Mouse (Mus musculus): Measurements from ENCODE around the gene Pard3b. TPM values are rescaled to one million over a fixed set of nuclear protein-coding genes. Genes with fewer than 3 reads are reported as not detected.
A peak's percentile ranks its signal among the peaks of the same experiment; 100 is the strongest.

The Pard3b gene
- polyA plus RNA-seq (2015; fragmentation: Nextera tagmentation; extraction: Ambion mirVana), result 15.0 and 17.9 TPM in 2 replicates

- Histone ChIP-seq H3K36me3 (no peaks in the 10 kb centered on the region), H3K4me2 (peak within 1 kb of the TSS; percentile 91), H3K9ac (peak within 1 kb of the TSS; percentile 84), H3K9me3 (no peaks in the 10 kb centered on the region), H3K4me3 (peak within 1 kb of the TSS; percentile 83), H3K27ac (peak within 1 kb of the TSS; percentile 84), H3K4me1 (peaks cover 14% of the 10 kb centered on the region), H3K27me3 (no peaks in the 10 kb centered on the region)
- under 1% methylated on average over 51 of the region's 60 CpGs for WGBS
- ATAC-seq (ENCODE audit: borderline replicate concordance, extremely low read depth, low FRiP score, low TSS enrichment), result peak; percentile 92
Observed at GRCm38 (mm10) chr1:61638347-61639111, at the start of gene Pard3b. Pard3b (plus strand) TSS chr1:61638824.

- no peak overlapping the region for H3K4me2 ChIP-seq
- ATAC-seq (ENCODE audit: borderline replicate concordance, extremely low read depth, low FRiP score, low TSS enrichment), result no peak
- H3K27ac ChIP-seq, result no peak overlapping the region
- H3K9me3 ChIP-seq, result no peaks in the 10 kb centered on the region
- H3K9ac ChIP-seq, result no peak overlapping the region
- no peaks in the 10 kb centered on the region for H3K4me1 ChIP-seq
- H3K4me3 ChIP-seq, result no peak overlapping the region
- H3K36me3 ChIP-seq, result no peaks in the 10 kb centered on the region
- H3K27me3 ChIP-seq, result no peaks in the 10 kb centered on the region
Observed at GRCm38 (mm10) chr1:61616176-61616575, 22.4 kb upstream of the Pard3b start.

- Histone ChIP-seq H3K4me1 (no peaks in the 10 kb centered on the region), H3K4me3 (no peak overlapping the region), H3K27ac (no peak overlapping the region), H3K4me2 (no peak overlapping the region), H3K9ac (no peak overlapping the region), H3K27me3 (no peaks in the 10 kb centered on the region), H3K9me3 (no peaks in the 10 kb centered on the region), H3K36me3 (no peaks in the 10 kb centered on the region)
- 74% methylated on average over 1 of the region's 1 CpGs for WGBS
- no peak for ATAC-seq (ENCODE audit: borderline replicate concordance, extremely low read depth, low FRiP score, low TSS enrichment)
Observed at GRCm38 (mm10) chr1:61620651-61621050, 18.0 kb upstream of the Pard3b start.

GRCm38 (mm10) chr1:61629857-61630256 is 8.8 kb upstream of the Pard3b start:
- H3K4me2 ChIP-seq, result no peak overlapping the region
- H3K27ac ChIP-seq, result no peak overlapping the region
- H3K36me3 ChIP-seq, result no peaks in the 10 kb centered on the region
- H3K27me3 ChIP-seq, result no peaks in the 10 kb centered on the region
- H3K4me1 ChIP-seq, result no peaks in the 10 kb centered on the region
- no peaks in the 10 kb centered on the region for H3K9me3 ChIP-seq
- H3K4me3 ChIP-seq, result no peak overlapping the region
- H3K9ac ChIP-seq, result no peak overlapping the region
- 65% methylated on average over 2 of the region's 2 CpGs for WGBS
- no peak for ATAC-seq (ENCODE audit: borderline replicate concordance, extremely low read depth, low FRiP score, low TSS enrichment)

GRCm38 (mm10) chr1:61639114-61640093 is 780 bp downstream of the Pard3b start:
- Histone ChIP-seq H3K36me3 (no peaks in the 10 kb centered on the region), H3K4me1 (peaks cover 14% of the 10 kb centered on the region), H3K4me3 (peak overlapping the region; percentile 83), H3K9ac (peak overlapping the region; percentile 84), H3K9me3 (no peaks in the 10 kb centered on the region), H3K27me3 (no peaks in the 10 kb centered on the region), H3K27ac (peak overlapping the region; percentile 84), H3K4me2 (peak overlapping the region; percentile 91)
- WGBS, result 4% methylated on average over 40 of the region's 40 CpGs
- peak; percentile 64 for ATAC-seq (ENCODE audit: borderline replicate concordance, extremely low read depth, low FRiP score, low TSS enrichment)

- ATAC-seq (ENCODE audit: borderline replicate concordance, extremely low read depth, low FRiP score, low TSS enrichment), result no peak
- WGBS, result 19% methylated on average over 4 of the region's 4 CpGs
Observed at GRCm38 (mm10) chr1:61641880-61642279, 3.3 kb downstream of the Pard3b start.

GRCm38 (mm10) chr1:61645062-61645461 is 6.4 kb downstream of the Pard3b start:
- Histone ChIP-seq H3K9ac (no peak overlapping the region), H3K4me2 (no peak overlapping the region), H3K27me3 (no peaks in the 10 kb centered on the region), H3K9me3 (no peaks in the 10 kb centered on the region), H3K4me1 (peaks cover 4% of the 10 kb centered on the region; the same call in 1 of the 2 replicates), H3K4me3 (no peak overlapping the region), H3K36me3 (no peaks in the 10 kb centered on the region), H3K27ac (no peak overlapping the region)
- no peak for ATAC-seq (ENCODE audit: borderline replicate concordance, extremely low read depth, low FRiP score, low TSS enrichment)
- 57% methylated on average over 3 of the region's 3 CpGs for whole genome bisulfite sequencing

More at GRCm38 (mm10) chr1:61641880-61642279, 3.3 kb downstream of the Pard3b start:
- H3K9ac ChIP-seq, result no peak overlapping the region; the same call in 1 of the 2 replicates
- no peak overlapping the region for H3K27ac ChIP-seq
- no peaks in the 10 kb centered on the region for H3K9me3 ChIP-seq
- no peak overlapping the region for H3K4me2 ChIP-seq
- H3K27me3 ChIP-seq, result no peaks in the 10 kb centered on the region
- H3K4me1 ChIP-seq, result peaks cover 14% of the 10 kb centered on the region
- no peak overlapping the region for H3K4me3 ChIP-seq
- H3K36me3 ChIP-seq, result no peaks in the 10 kb centered on the region

GRCm38 (mm10) chr1:61649964-61650363 is 11.3 kb downstream of the Pard3b start:
- H3K27me3 ChIP-seq, result no peaks in the 10 kb centered on the region
- no peak for ATAC-seq (ENCODE audit: borderline replicate concordance, extremely low read depth, low FRiP score, low TSS enrichment)
- no peak overlapping the region for H3K4me2 ChIP-seq
- H3K9me3 ChIP-seq, result no peaks in the 10 kb centered on the region
- no peak overlapping the region for H3K27ac ChIP-seq
- no peaks in the 10 kb centered on the region for H3K4me1 ChIP-seq
- H3K9ac ChIP-seq, result no peak overlapping the region
- no peaks in the 10 kb centered on the region for H3K36me3 ChIP-seq
- H3K4me3 ChIP-seq, result no peak overlapping the region

- no peaks in the 10 kb centered on the region for H3K36me3 ChIP-seq
- no peaks in the 10 kb centered on the region for H3K9me3 ChIP-seq
- H3K27ac ChIP-seq, result no peak overlapping the region
- no peaks in the 10 kb centered on the region for H3K27me3 ChIP-seq
- H3K4me2 ChIP-seq, result no peak overlapping the region
- ATAC-seq (ENCODE audit: borderline replicate concordance, extremely low read depth, low FRiP score, low TSS enrichment), result no peak
- no peak overlapping the region for H3K9ac ChIP-seq
- 55% methylated on average over 1 of the region's 1 CpGs for WGBS
- no peak overlapping the region for H3K4me3 ChIP-seq
- no peaks in the 10 kb centered on the region for H3K4me1 ChIP-seq
Observed at GRCm38 (mm10) chr1:61651454-61652271, 13.0 kb downstream of the Pard3b start.

GRCm38 (mm10) chr1:61657760-61658159 is 19.1 kb downstream of the Pard3b start:
- Histone ChIP-seq H3K4me2 (no peak overlapping the region), H3K4me3 (no peak overlapping the region), H3K4me1 (no peaks in the 10 kb centered on the region), H3K9ac (no peak overlapping the region), H3K27me3 (no peaks in the 10 kb centered on the region), H3K36me3 (no peaks in the 10 kb centered on the region), H3K9me3 (no peaks in the 10 kb centered on the region), H3K27ac (no peak overlapping the region)
- ATAC-seq (ENCODE audit: borderline replicate concordance, extremely low read depth, low FRiP score, low TSS enrichment), result no peak
- WGBS, result 88% methylated on average over 3 of the region's 3 CpGs

GRCm38 (mm10) chr1:61659931-61660330 is 21.3 kb downstream of the Pard3b start:
- 67% methylated on average over 3 of the region's 3 CpGs for WGBS
- H3K9me3 ChIP-seq, result no peaks in the 10 kb centered on the region
- H3K36me3 ChIP-seq, result no peaks in the 10 kb centered on the region
- H3K27me3 ChIP-seq, result no peaks in the 10 kb centered on the region
- no peak overlapping the region for H3K27ac ChIP-seq
- no peak overlapping the region for H3K9ac ChIP-seq
- H3K4me2 ChIP-seq, result no peak overlapping the region
- ATAC-seq (ENCODE audit: borderline replicate concordance, extremely low read depth, low FRiP score, low TSS enrichment), result no peak
- H3K4me1 ChIP-seq, result no peaks in the 10 kb centered on the region
- no peak overlapping the region for H3K4me3 ChIP-seq

Measured in lung, embryonic 15.5 days (tissue).